Mouse (Mus musculus): ENCODE data around the gene Gfy.

The Gfy gene

DNA sequence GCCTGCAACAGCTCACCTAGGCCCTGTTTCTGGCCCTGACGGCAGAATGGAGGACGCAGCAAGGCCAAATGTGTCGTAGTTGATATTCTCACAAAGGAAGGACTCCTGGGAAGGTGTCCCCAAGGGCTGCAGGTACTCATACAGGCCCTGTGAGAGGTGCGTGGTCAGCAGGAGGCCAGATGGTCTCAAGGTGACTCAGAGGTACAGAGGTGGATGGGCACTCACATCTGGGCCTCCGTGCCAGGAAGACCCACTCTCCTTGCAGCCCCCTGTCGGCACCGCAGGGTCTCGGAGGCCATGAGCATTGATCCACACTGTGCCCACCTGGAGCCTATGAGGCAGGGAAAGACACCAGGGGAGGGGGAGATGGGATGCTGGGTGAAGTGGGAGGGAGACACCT is 33.9 kb downstream of the Gfy start:
- no peak for DNase-seq

DNA sequence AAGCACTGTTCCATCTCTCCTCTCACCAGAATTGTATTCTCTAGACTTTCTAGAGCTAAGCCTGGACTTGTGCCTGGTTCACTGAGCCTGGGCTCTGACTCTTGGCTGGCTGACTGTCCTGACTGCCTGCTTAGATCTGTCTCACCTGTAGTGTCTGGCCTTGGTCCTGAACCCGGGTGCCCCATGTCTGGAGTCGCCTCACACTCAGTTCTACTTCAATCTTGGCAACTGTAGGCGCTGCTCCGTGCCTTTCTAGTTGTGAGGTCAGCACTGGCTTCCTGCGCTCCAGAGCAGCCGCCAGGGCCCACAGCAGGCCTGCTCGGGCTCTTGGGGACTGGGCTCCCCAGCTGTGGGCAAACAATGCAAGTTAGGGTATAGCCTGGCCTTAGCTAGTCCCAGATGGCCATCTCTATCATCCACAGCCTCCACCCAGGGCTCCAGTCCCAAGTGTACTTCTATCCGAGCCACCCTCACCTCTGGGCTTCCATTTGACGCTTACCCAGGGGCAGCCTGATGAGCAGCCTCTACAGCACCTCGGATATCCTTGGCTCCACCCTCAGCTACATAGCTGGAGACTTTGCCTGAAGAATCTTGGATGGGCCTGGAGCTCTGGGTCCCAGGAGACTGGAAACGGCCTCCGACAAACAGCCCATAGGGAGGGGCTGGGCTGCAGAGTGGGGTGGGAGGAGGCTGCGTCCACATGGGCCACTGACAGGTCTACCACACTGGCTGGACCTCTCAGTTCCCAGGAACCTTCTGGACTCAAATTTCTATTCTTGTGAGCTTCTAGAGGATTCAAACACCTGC is 34.8 kb downstream of the Gfy start:
- DNase-seq = no peak

DNA sequence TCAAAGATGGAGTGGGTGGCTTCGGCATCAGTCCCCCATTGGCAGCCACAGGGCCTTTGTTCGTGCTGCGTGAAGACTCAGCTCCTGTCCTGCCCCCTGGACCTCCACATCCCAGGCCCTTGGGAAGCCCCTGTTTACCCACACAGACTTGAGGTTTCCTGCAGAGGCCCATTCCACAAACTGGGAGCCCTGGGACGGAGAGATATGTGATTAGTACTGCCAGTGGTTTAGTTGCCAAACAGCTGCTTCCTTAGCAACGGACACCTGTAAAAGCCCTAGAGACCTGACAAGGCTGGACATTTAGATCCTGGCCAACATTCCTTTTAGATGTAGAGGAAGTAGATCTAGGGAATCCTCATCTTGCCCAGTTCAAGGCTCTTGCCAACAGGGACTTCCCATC is 37.5 kb downstream of the Gfy start:
- no peak for DNase-seq

DNA sequence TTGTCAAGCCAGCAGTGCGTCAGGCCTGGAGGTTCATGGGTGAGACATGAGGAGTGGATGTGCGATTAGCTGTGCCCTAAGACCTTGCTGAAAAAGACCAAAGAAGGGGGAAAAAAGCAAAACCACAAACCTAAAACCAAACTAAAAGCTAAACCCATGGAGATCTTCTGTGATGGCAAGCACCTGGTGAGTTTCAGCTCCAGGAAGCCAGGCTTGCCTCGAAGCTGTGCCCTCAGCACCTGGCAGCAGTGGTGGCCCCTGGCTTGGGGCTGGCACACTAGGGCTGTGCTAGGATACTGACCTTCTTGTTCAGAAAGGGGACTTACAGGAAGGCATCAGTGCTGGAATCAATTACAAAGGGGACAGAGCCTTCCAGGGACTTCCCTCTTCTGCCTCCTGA is 38.0 kb downstream of the Gfy start:
- no peak for DNase-seq

DNA sequence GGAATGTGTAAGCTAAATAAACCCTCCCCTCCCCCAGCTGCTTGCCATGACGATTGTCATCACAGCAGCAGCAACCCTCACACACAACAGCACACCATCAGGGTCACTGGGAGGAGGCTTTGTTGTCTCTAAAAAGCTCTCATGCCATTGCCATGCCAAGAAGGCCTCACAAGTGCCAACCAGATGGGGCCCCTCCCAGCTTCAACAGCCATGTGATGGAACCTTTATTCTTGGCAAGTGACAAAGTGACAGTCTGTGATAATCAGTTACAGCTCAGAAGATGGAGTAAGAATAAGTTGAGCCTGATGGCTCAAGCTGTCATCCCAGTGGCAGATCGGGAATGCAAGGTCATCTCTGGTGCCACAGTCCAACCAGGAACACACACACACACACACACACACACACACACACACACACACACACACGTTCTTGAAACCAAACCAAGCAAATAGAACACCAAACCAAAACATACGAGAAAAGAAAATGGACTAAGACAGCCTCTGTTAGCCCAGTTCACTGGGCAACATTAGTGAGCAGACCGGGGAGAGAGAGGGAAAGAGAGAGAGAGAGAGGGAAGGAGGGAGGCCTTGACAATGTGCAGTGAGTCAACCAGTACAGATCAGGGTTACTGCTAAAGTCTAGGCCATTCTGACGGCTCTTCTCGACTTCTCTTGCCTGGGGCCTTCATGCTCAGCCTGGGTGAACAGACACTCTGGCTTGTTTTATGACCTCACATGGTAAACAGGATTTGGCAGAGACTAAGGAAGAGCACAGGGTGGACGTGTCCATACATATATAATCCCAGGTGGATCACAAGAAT is 39.3 kb downstream of the Gfy start:
- DNase-seq = no peak

DNA sequence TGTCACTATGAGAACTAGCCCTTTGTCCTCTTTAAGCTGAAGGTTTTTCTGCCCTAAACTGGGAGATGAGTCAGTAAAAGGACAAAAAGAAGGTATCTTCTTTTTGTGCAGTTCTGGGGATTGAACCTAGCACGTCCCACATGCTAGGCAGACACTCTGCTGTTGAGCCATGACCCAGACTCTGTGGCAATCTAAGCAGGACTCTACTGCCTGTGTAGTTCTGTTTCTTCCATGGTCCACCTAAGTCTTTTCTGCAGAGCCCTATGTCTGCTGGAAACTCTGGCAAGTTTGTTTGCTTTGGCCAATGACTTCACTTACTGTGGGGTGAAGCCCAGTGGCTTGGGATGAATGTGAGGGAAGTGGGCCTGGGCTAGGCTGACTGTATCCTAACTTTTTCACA is 41.0 kb downstream of the Gfy start:
- no peak for DNase-seq

DNA sequence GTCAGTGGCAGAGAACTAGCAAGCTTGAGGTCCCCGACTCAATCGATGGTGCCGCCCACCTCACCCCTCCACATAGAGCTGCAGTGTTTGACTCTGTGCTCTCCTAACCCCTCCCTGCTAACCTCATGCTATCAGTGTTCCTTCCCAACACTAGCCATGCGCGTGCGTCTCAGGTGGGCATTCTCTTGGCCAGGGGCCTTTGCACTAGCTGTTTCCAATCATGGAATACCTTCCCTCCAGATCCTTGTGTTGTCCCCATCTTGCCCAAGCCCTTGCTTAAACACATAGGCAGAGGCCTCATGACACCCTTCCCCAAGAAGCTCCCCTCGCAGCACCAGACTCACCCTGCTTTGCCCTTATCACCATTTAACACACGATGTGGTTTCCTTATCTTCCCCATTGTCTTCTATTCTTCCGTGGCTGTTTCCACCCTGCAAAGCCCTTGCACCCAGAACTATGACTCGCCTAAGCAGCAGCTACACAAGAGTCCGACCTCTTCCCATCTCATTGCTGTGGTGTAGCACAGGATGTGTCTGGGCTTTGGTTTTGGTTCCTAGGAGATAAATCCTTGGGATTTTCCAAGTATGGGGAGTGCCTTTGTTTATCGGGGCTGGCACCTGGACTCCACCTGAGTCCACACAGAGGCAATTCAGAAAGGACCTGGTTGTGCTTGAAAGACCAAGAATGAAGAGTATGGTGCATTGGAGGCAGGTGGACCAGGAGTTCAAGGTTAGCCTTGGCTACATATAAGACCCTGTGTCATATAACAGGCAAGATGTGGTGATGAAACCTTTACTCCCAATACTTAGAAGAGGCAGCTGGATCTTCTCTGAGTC is 42.0 kb downstream of the Gfy start:
- DNase-seq = no peak

DNA sequence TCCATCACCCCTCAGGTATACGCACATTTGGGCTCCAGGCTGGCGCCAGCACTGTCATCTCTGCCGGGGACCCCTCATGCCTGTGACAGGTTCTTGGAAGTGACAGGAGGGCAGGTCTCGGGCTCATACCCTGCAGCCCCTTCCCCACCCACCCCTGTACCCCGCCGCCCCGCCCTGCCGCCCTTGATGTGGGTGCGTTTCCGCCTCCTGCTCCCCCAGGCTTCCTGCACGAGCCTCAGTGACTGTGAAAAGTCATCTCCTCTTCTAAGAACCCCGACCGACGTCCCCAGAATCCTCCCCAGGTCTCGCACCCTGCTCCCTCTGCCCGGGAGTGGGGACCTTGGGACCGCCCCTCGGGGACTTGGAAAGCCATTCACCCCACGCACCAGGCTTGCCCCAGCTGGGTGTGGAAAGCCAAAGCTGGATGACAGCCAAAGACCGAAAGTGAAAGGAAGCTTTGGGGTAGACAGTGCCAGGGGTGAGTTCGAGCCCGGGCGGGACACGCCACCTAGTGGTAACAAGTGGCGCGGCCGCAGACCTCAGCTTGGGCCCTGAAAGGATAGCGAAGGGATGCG is 43.3 kb downstream of the Gfy start, which contains the start of the genes Gm45713 and Flt3l:
Gene Gm45713, minus strand, starts transcription at position 239 of the 575 bp plus-strand sequence.
Gene Flt3l, minus strand, starts transcription at position 440 of the 575 bp plus-strand sequence.
- peak; percentile 91 to 93 for DNase-seq

DNA sequence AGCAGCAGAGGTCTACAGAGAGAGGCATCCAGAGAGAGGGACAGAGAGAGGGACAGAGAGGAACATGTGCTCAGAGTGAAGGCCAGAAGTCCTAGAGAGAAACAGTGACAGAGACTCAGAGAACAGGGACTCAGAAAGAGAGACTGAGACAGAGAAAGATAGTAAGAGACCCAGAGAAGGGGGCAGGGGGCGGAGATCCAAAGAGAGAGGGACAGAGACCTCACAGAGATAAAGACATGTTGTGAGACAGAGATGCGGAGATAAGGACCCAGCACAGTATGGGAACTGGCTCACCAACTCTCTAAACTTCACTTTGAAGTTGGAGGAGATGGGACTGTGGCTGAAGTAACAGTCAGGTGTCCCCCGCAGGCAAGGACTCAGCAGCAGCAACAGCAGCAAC is 44.0 kb downstream of the Gfy start:
- no peak for DNase-seq

DNA sequence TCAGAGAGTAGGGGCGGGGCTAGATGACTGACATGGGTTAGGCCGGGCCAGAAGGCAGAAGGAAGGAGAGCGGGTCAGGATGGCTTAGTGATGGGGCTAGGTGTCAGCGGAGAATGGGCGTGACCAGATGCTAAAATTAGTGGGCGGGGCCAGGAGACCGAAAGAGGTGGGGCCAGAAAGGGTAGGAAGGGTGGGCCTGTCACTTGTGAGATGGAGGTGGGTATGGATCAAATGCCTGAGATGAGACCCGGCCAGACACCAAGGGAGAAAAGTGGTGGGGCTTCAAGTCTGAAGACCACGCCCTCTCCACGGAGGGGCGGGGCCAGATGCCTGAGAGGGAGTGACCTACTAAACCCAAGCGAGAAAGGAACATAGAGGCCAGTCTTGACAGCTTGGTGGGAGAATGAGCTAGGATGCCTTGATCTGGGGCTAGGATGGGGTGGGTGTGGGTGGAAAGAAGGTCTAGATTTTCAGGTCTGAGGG is 44.8 kb downstream of the Gfy start:
- DNase-seq = no peak

DNA sequence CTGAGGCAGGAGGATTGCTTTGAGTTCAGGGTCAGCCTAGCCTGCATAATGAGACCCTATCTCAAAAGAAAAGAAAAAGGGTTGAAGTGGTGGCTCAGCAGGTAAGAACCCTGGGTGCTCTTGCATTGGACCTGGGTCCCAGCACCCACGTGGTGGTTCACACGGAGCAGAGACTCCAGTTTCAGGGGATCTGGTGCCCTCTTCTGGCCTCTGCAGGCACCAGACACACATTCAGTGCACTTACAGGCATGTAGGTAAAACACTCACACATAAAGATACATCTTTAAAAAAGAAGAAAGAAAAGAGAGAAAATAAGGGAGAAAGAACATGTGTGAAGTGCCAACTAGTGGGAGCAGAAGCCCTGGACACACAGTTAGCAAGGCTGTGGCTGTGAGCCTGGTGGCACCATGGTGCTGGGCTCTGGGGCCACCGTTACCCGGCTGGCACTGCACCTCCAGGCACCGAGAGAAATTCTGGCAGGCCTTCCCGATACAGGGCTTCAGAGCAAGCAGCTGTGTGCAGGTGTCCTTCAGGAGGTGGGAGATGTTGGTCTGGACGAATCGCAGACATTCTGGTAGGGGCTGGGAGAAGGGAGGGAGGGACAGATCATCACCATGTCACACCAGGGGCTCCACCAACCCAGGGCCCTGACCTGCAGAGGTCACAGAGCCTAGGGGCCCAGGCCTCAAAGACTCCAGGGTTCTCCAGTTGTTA is 45.8 kb downstream of the Gfy start:
- DNase-seq = no peak

DNA sequence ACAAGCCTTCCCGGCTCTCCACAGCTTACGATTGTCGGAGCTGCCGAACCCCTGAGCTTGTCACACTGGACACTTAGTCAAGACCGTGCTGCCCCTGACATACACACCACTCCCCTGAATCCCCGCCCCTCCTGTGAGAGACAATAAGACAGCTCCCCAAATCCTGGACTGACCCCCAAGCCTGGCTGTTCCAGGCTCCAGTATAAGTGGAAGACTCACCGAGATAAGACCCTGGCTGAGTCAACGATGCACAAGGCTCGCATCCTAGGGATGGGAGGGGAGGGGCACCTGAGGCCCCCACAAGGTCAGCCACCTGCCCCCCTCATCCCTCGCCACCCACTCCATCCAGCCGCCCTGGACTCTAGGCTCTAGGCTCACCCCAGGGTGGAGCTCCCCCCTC is 47.5 kb downstream of the Gfy start:
- no peak for DNase-seq

DNA sequence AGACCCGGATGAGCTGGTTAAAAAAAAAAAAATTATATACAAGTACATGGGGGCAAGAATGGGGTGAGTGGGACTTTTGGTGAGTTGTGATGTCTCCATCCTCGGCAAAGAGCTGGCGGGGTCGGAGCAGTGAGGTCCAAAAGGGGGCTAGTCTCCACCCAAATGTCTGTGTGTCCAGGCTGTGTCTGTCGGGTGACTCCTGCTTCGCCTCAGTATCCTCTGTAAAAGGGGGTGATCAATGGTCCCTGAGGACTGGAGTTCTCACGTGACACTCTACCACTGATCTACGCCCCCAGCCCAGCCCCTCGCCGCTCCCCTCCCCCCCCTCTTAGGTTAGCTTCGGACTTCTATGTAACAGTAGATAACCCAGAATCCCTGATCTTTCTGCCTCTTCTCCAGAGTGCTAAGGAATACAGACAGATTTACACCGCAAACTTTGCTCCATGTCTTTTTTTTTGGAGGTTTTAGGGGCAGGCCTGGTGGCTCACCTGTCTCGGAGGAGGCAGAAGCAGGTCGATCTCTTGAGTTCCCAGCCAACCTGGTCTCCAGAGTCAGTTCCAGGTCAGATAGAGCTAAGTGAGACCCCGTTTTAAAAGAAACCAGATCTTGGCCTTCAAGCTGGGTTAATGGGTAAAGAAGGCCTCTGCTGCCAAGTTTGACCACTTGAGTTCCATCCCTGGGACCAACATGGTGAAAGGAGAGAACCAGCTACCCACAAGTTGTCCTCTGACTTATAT is 49.4 kb downstream of the Gfy start:
- DNase-seq = no peak

DNA sequence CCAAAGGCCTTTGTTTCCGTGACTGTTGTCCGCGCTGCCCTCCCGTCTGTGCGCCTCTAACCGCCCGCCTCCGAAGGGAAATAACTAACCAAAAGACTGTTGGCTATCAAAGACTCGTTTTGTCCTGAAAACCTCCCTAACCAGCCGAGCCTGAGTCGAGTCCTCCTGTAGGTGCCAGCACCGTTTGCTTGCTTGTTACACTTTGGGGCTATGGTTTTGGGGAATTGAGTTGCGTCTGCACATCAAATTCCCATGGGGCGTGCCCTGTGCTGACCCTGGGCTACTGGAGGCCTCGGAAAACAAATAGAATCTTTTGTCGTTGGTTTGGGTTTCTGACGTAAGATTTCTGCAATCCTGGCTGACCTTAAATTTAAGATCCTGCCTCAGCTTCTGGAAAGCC is 50.1 kb downstream of the Gfy start:
- DNase-seq = peak in 1 of 2 experiments; percentile 45

DNA sequence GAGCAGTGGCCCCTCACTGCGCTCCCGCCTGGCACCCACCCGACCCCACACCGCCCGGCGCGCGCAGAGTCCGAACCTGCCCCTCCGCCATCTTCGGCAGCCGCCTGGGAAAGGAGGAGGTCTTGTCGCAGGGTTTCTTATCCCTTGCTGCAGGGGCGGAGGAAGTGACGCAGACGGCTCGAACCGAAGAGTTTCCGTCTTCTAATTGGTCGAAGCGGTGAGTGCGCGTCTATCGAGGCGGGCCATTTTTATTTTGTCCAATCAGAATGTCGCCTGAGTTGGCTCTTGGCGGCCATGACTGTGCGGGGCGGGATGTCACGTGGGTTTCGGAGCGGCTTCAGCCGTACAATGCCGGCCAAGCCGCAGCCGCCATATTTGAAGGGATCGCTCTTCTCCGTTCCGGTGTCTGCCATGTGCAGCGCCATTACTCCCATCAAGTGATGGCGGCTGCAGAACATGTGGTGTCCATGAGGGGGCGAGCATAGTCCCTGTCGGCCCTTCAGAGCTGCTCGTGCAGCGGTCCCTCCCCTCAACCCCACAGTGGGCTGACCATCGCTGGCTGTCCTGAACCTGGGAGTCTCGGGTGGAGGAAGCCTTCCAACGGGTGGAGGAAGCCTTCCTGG is 50.6 kb downstream of the Gfy start, which contains the start of gene Rpl13a:
Gene Rpl13a, minus strand, starts transcription at position 138 of the 623 bp plus-strand sequence.
- DNase-seq = peak; percentile 99

DNA sequence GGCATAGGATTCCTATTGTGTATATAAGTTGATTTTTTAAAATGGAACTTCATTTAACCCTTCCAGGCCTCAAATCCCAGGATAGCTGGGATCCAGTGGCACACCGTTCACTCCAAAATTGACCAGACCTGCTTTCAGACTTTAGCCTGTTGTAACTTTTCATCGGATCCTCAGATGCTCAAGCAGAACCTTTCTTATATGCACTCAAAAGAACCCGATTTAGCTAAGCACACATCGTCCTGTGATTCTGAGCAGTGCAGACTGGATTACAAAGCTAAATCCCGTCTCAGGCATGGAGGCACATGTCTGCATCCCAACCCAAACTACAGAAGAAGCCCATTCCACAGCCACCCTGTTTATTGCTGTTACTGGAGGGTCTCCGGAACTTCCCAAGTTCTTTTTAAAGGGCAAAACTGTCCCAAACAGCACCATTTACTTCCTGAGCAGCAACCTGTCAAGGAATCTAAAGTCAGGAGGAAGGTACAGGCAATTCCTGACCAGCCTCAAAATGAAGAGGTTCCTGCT is 51.6 kb downstream of the Gfy start:
- DNase-seq = no peak

DNA sequence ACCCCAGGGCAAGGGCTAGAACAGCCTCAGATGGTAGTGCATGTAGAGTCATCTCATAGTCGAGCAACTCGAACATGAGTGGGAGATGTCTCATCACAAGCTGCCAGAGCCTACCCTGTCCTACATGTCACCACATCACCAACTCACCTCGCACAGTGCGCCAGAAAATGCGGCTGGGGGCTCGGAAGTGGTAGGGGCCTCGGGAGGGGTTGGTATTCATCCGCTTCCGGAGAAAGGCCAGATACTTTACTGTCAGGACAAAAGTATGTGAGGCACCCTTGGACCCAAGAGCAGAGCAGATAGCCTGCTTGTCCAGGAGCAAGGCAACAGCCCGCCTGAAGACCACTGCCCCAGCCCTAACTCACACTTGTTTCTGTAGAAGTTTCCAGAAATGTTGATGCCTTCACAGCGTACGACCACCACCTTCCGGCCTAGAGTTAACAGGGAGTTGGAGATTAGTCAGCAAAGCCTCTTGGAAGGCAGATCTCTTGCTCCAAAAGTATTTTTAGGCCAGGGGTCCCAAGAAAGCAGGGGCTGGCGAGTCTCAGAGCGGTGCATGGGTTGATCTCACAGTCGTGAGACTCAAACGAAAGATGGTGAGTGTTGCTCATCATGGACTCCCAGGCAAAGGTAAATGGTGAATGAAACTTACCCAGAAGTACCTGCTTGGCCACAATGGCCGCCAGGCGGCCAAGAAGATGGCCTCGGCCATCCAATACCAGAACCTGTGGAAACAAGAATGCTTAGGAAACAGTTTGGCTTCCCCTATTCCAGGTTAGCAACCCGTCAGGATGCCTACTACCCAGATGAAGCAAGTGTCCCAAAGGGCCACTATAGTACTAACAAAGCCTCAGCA is 52.3 kb downstream of the Gfy start:
- DNase-seq = no peak

Measured in kidney, adult 8-10 months (tissue).